Mouse (Mus musculus): ENCODE data around the gene Rai2.

- TF ChIP-seq CHD2 (IDR thresholded peaks at IDR 0.05; ENCODE audit: low read depth, low read length) (no peak), MAFK (IDR thresholded peaks at IDR 0.05; ENCODE audit: insufficient read depth, low read depth, low read length) (no peak), HCFC1 (IDR thresholded peaks at IDR 0.05; ENCODE audit: borderline replicate concordance, insufficient read depth, low read length) (no peak), ZNF384 (IDR thresholded peaks at IDR 0.05; ENCODE audit: low read depth, low read length) (no peak)
Measured at GRCm38 (mm10) chrX:161717764-161718382, 1.0 kb downstream of the Rai2 start.

All from ES-E14 (cell line).